Mouse (Mus musculus): ENCODE measurements at regions not wholly inside any gene's neighbourhood (a gene's known extent, or its start where the extent isn't known, plus 50 kb on each side); places are given as distances from the start of the nearest gene placed in this dataset.
A peak's percentile ranks its signal among the peaks of the same experiment; 100 is the strongest.

DNA sequence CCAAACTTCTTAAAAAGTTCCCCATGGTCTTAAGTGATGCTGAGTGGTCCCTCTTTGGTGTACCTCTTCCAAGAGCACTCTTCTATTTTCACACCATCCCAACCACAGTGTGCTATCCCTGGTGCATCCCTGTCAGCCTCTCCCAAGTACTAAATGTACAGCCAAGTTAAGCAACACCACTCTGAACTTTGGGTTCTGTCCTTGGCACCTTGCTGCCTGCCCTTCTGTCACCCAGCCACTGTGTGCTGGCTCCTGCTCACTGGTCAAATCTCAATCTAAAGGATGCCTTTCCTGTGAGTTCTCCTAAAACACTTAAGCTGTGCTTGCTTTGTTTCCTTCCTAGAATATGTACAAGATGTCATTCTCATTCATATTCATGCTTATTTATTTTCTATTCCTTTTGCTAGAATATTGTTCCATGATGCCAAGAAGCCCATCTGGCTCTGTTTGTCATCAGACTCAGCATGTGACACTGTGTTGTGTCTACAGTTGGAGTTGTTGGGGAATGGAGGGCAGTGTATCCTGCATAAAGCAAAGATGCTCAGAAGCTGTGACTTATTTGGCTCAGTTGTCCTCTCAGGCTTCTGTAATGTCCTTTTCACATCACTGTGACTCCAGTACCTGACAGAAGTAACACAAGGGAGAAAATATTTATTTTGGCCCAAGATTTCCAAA is 388.4 kb upstream of the Kdm8 start:
- Histone ChIP-seq H3K27ac (replicated peaks) (0 out of 2 replicates have a peak overlapping the region, but pooled peaks have one; percentile 56), H3K36me3 (no peaks in the 10 kb centered on the region), H3K4me1 (peaks cover 3% of the 10 kb centered on the region; the same call in 1 of the 2 replicates), H3K4me2 (replicated peaks) (no peak overlapping the region), H3K27me3 (no peaks in the 10 kb centered on the region), H3K9ac (replicated peaks) (no peak overlapping the region), H3K9me3 (no peaks in the 10 kb centered on the region), H3K4me3 (no peak overlapping the region)
- peak; percentile 83 for ATAC-seq (replicated peaks)

GRCm38 (mm10) chr7:125102464-125102863 is 342.0 kb upstream of the Kdm8 start:
- 66% methylated on average over 4 of the region's 4 CpGs for WGBS
- no peaks in the 10 kb centered on the region for H3K36me3 ChIP-seq
- H3K27ac ChIP-seq (replicated peaks), result 0 out of 2 replicates have a peak overlapping the region, but pooled peaks have one; percentile 36
- no peak overlapping the region for H3K4me2 ChIP-seq (replicated peaks)
- no peaks in the 10 kb centered on the region for H3K27me3 ChIP-seq
- ATAC-seq (replicated peaks), result peak; percentile 57; the same call in 1 of the 2 replicates
- H3K9ac ChIP-seq (replicated peaks), result no peak overlapping the region
- no peaks in the 10 kb centered on the region for H3K9me3 ChIP-seq
- no peak overlapping the region for H3K4me3 ChIP-seq
- peaks cover 4% of the 10 kb centered on the region; the same call in 1 of the 2 replicates for H3K4me1 ChIP-seq

GRCm38 (mm10) chr7:125104011-125104410 is 340.5 kb upstream of the Kdm8 start:
- ATAC-seq (replicated peaks), result no peak
- H3K27ac ChIP-seq (replicated peaks), result no peak overlapping the region
- H3K36me3 ChIP-seq, result no peaks in the 10 kb centered on the region
- H3K4me3 ChIP-seq, result no peak overlapping the region
- no peak overlapping the region for H3K9ac ChIP-seq (replicated peaks)
- peaks cover 4% of the 10 kb centered on the region; the same call in 1 of the 2 replicates for H3K4me1 ChIP-seq
- no peak overlapping the region for H3K4me2 ChIP-seq (replicated peaks)
- no peaks in the 10 kb centered on the region for H3K27me3 ChIP-seq
- WGBS, result 65% methylated on average over 4 of the region's 4 CpGs
- H3K9me3 ChIP-seq, result no peaks in the 10 kb centered on the region

DNA sequence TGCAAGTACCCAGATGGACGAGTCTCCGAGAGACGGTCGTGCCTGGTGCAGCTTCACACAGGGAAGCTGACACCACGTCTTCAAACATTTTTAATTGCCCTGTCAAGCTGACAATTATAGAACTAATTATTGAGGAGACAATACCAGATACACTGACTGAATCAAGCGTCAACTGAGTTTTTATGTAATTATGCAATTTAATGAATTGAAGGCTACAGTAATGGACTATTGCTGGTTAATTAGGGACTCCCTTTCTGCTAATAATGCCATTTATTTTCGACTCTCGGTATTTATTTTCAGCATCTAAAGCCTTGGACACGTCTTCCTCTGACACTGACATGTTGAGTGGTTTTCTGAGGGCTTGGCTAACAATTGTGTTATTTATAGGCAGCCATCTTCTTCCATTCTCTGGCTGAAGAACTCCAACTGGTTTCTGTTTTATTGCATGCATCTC is 331.6 kb upstream of the Kdm8 start:
- 9% methylated on average over 9 of the region's 9 CpGs for WGBS
- Histone ChIP-seq H3K4me2 (replicated peaks) (no peak overlapping the region), H3K36me3 (no peaks in the 10 kb centered on the region), H3K27me3 (no peaks in the 10 kb centered on the region), H3K27ac (replicated peaks) (no peak overlapping the region), H3K4me3 (no peak overlapping the region), H3K9me3 (no peaks in the 10 kb centered on the region), H3K4me1 (peaks cover 10% of the 10 kb centered on the region; the same call in 1 of the 2 replicates), H3K9ac (replicated peaks) (no peak overlapping the region)
- ATAC-seq (replicated peaks), result peak; percentile 92

- no peak for ATAC-seq (replicated peaks)
- peaks cover 10% of the 10 kb centered on the region; the same call in 1 of the 2 replicates for H3K4me1 ChIP-seq
- no peaks in the 10 kb centered on the region for H3K36me3 ChIP-seq
- 48% methylated on average over 8 of the region's 8 CpGs for WGBS
- H3K27me3 ChIP-seq, result no peaks in the 10 kb centered on the region
- no peak overlapping the region for H3K9ac ChIP-seq (replicated peaks)
- no peak overlapping the region for H3K4me3 ChIP-seq
- no peaks in the 10 kb centered on the region for H3K9me3 ChIP-seq
- H3K4me2 ChIP-seq (replicated peaks), result no peak overlapping the region
- no peak overlapping the region for H3K27ac ChIP-seq (replicated peaks)
Observed at GRCm38 (mm10) chr7:125115322-125115996, 329.0 kb upstream of the Kdm8 start.

DNA sequence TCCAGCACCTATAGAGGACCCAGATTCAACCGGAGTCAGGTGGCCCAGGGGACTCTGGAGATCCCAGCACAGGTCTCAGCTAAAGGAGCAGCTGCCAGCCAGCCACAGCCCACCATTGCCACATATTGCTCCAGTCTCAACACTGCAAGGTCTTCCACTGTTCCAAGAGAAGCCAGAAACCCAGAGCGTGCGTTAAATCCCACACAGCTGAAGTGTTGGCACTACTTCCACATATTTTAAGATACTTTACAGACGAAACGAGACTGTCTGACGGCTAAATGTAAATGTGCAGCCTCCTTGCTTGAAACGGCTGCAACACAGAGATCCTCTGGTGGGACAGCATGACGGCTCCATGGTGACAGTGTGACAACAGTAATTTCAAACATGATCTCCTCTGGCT is 327.3 kb upstream of the Kdm8 start:
- 57% methylated on average over 8 of the region's 8 CpGs for WGBS
- ATAC-seq (replicated peaks), result no peak
- no peaks in the 10 kb centered on the region for H3K27me3 ChIP-seq

DNA sequence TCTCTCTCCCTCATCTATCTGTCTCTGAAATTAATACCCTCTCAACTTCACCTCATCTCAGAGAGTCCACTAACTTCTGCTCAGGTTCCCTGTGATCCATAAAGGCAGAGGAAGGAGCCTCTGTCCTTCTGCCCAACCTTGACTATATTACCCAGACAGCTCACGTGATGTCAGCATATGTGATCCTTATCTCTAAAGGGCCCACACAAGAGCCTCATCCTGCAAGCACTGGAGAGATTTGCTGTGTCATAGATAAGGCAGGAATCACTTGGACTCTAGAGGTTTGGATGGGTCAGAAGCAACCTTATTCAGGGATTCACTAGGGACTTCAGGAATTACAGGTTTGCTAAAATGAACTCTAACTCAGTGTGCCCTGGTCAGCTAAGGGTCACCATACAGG is 315.3 kb upstream of the Kdm8 start:
- no peaks in the 10 kb centered on the region for H3K9me3 ChIP-seq
- no peak overlapping the region for H3K4me2 ChIP-seq (replicated peaks)
- no peaks in the 10 kb centered on the region for H3K27me3 ChIP-seq
- no peak overlapping the region for H3K4me3 ChIP-seq
- no peak for ATAC-seq (replicated peaks)
- H3K4me1 ChIP-seq, result no peaks in the 10 kb centered on the region
- no peaks in the 10 kb centered on the region for H3K36me3 ChIP-seq
- 88% methylated on average over 1 of the region's 1 CpGs for WGBS
- H3K27ac ChIP-seq (replicated peaks), result no peak overlapping the region
- H3K9ac ChIP-seq (replicated peaks), result no peak overlapping the region

More for the DNA sequence above, 327.3 kb upstream of the Kdm8 start:
- H3K36me3 ChIP-seq, result no peaks in the 10 kb centered on the region
- H3K9ac ChIP-seq (replicated peaks), result no peak overlapping the region
- no peak overlapping the region for H3K4me2 ChIP-seq (replicated peaks)
- no peaks in the 10 kb centered on the region for H3K9me3 ChIP-seq
- H3K4me1 ChIP-seq, result peaks cover 10% of the 10 kb centered on the region; the same call in 1 of the 2 replicates
- H3K4me3 ChIP-seq, result no peak overlapping the region
- H3K27ac ChIP-seq (replicated peaks), result no peak overlapping the region

DNA sequence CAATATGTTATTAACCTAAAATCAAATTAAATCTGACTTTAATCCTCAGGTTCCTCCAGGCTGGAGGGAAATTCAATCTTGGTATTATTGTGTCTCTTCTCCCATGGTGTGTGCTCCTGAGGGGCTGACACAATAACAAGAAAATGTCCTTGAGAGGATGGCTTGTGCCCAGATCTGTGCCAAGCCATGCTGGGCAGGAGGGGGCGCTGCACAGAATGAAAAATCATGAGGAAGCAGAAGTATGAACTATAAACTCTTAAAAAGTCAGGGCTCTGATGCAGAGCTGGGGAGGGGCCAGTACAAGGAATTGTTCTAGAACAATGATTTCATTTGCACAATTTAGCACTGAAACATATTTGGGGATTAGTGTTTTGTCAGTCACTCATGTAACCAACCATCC is 312.5 kb upstream of the Kdm8 start:
- no peaks in the 10 kb centered on the region for H3K27me3 ChIP-seq
- H3K4me2 ChIP-seq (replicated peaks), result no peak overlapping the region
- H3K27ac ChIP-seq (replicated peaks), result no peak overlapping the region
- 69% methylated on average over 1 of the region's 1 CpGs for WGBS
- H3K36me3 ChIP-seq, result no peaks in the 10 kb centered on the region
- ATAC-seq (replicated peaks), result no peak
- no peak overlapping the region for H3K9ac ChIP-seq (replicated peaks)
- no peak overlapping the region for H3K4me3 ChIP-seq
- no peaks in the 10 kb centered on the region for H3K4me1 ChIP-seq
- no peaks in the 10 kb centered on the region for H3K9me3 ChIP-seq

DNA sequence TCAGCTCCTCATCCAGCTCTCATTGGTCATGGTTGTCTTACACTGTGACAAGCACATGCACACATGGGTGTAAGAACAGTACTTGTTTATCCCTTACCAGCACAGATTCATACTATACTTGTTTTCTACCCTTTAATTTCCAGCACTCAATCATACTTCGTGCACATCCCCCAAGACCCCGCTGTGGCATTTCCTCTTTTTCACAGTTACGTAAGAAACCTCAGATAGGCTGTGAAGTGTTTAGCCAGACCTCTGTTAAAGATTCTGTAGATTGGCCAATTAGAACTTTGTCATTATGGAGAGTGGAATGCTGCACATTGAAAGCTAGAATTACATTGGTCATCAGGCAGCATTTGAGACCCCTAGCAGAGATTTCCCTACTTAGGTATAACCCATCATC is 305.9 kb upstream of the Kdm8 start:
- Histone ChIP-seq H3K4me1 (no peaks in the 10 kb centered on the region), H3K27ac (replicated peaks) (no peak overlapping the region), H3K9ac (replicated peaks) (no peak overlapping the region), H3K4me2 (replicated peaks) (no peak overlapping the region), H3K27me3 (no peaks in the 10 kb centered on the region), H3K9me3 (no peaks in the 10 kb centered on the region), H3K4me3 (no peak overlapping the region), H3K36me3 (no peaks in the 10 kb centered on the region)
- 92% methylated on average over 3 of the region's 3 CpGs for WGBS
- ATAC-seq (replicated peaks), result no peak

DNA sequence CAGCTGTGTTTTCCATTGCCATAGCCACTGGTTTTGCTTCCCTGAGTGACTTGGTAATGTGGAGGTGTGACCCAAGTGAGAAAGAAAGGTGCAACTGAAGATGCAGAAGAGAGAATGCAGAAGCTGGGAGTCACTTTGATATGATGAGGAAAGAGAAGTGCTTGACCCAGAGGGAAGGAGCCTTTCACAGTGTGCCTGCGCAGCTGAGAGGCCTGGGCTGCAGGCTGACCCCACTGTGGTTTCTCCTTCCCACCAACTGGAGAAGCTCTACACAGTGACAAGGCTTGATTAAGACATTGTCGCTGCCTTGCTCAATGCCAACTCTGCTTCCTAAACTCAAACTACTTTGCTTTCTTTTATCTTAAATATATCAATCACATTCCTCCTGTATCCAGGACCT is 305.3 kb upstream of the Kdm8 start:
- Histone ChIP-seq H3K36me3 (no peaks in the 10 kb centered on the region), H3K9me3 (no peaks in the 10 kb centered on the region), H3K4me2 (replicated peaks) (no peak overlapping the region), H3K4me3 (no peak overlapping the region), H3K4me1 (no peaks in the 10 kb centered on the region), H3K27ac (replicated peaks) (no peak overlapping the region), H3K9ac (replicated peaks) (no peak overlapping the region), H3K27me3 (no peaks in the 10 kb centered on the region)
- no peak for ATAC-seq (replicated peaks)
- WGBS, result 90% methylated on average over 2 of the region's 2 CpGs

- H3K4me2 ChIP-seq (replicated peaks), result no peak overlapping the region
- H3K9me3 ChIP-seq, result no peaks in the 10 kb centered on the region
- no peak overlapping the region for H3K9ac ChIP-seq (replicated peaks)
- no peaks in the 10 kb centered on the region for H3K36me3 ChIP-seq
- H3K4me1 ChIP-seq, result no peaks in the 10 kb centered on the region
- H3K4me3 ChIP-seq, result no peak overlapping the region
- H3K27ac ChIP-seq (replicated peaks), result no peak overlapping the region
- WGBS, result 75% methylated on average over 3 of the region's 3 CpGs
- no peak for ATAC-seq (replicated peaks)
- H3K27me3 ChIP-seq, result no peaks in the 10 kb centered on the region
Observed at GRCm38 (mm10) chr7:125140854-125141253, 303.6 kb upstream of the Kdm8 start.

- WGBS, result 85% methylated on average over 1 of the region's 1 CpGs
- Histone ChIP-seq H3K4me3 (no peak overlapping the region), H3K27ac (replicated peaks) (no peak overlapping the region), H3K4me1 (no peaks in the 10 kb centered on the region), H3K36me3 (no peaks in the 10 kb centered on the region), H3K27me3 (no peaks in the 10 kb centered on the region), H3K9ac (replicated peaks) (no peak overlapping the region), H3K4me2 (replicated peaks) (no peak overlapping the region), H3K9me3 (no peaks in the 10 kb centered on the region)
- ATAC-seq (replicated peaks), result no peak
Observed at GRCm38 (mm10) chr7:125141864-125142263, 302.6 kb upstream of the Kdm8 start.

Data from forebrain, embryonic 15.5 days (tissue).